33 mouse cellular contexts compared by ENCODE assay signal in genomic region chr14:20991492-20991891, GRCm38 (mm10).
"Had no signal": no experiment of that assay in that cellular context is flagged by ENCODE, and none has a peak within 500 bp of the region (broad histone marks: within the 10 kb centered on the region; RNA-seq: fewer than 3 reads in every experiment).

No protein-coding gene starts in this region.

- H3K4me3 ChIP-seq: heart, adult 2 months; heart, embryonic 10.5 days; heart, embryonic 12.5 days; heart, embryonic 13.5 days; heart, embryonic 15.5 days; hindbrain, embryonic 10.5 days; hindbrain, embryonic 12.5 days; hindbrain, embryonic 13.5 days; hindbrain, embryonic 15.5 days; kidney, embryonic 15.5 days; layer of hippocampus, adult 2 months had no signal

- H3K27ac ChIP-seq: heart, adult 2 months; heart, embryonic 10.5 days; heart, embryonic 13.5 days; heart, embryonic 15.5 days; hindbrain, embryonic 10.5 days; hindbrain, embryonic 12.5 days; hindbrain, embryonic 13.5 days; hindbrain, embryonic 14.5 days; hindbrain, embryonic 15.5 days; hindbrain, postnatal 0 days; kidney, embryonic 15.5 days; kidney, postnatal 0 days; layer of hippocampus, adult 2 months had no signal

- H3K9me3 ChIP-seq: heart, embryonic 10.5 days; heart, embryonic 13.5 days; heart, embryonic 15.5 days; hindbrain, embryonic 10.5 days; hindbrain, embryonic 12.5 days; hindbrain, embryonic 13.5 days; hindbrain, embryonic 15.5 days; kidney, embryonic 15.5 days had no signal

- H3K9ac ChIP-seq: heart, embryonic 12.5 days; heart, embryonic 13.5 days; heart, embryonic 15.5 days; hindbrain, embryonic 12.5 days; hindbrain, embryonic 13.5 days; hindbrain, embryonic 14.5 days; hindbrain, embryonic 15.5 days; kidney, embryonic 15.5 days had no signal

- H3K27me3 ChIP-seq: heart, embryonic 12.5 days; heart, embryonic 13.5 days; heart, embryonic 15.5 days; hindbrain, embryonic 12.5 days; hindbrain, embryonic 13.5 days; hindbrain, embryonic 15.5 days; kidney, embryonic 15.5 days had no signal

- H3K4me2 ChIP-seq: heart, embryonic 11.5 days; heart, embryonic 12.5 days; heart, embryonic 13.5 days; heart, embryonic 15.5 days; hindbrain, embryonic 12.5 days; hindbrain, embryonic 13.5 days; hindbrain, embryonic 14.5 days; hindbrain, embryonic 15.5 days; kidney, embryonic 15.5 days had no signal

- DNase-seq: heart, adult 2 months; heart, postnatal 10 days; heart, postnatal 14 days; heart, postnatal 36 days; heart, postnatal 4 days; kidney, adult 11 months; kidney, adult 18-20 months; kidney, adult 2 months; kidney, adult 8-10 months; kidney, adult 9 months; kidney, postnatal 10 days; kidney, postnatal 14 days; kidney, postnatal 25 days; kidney, postnatal 36 days; kidney, postnatal 4 days; layer of hippocampus, adult 9-11 months; layer of hippocampus, postnatal 36 days had no signal

- ATAC-seq: hindbrain, embryonic 16.5 days; hindbrain, postnatal 0 days; inflammation-experienced regulatory T-cells, adult 6 months had no signal

- H3K4me1 ChIP-seq: heart, embryonic 10.5 days; hindbrain, embryonic 10.5 days; hindbrain, embryonic 15.5 days; kidney, embryonic 15.5 days had no signal
